Mouse (Mus musculus): ENCODE measurements around the gene Bcar3. TPM values are rescaled to one million over a fixed set of nuclear protein-coding genes. Genes with fewer than 3 reads are reported as not detected.
A peak's percentile ranks its signal among the peaks of the same experiment; 100 is the strongest.
"Not testable (repeated sequence)": the region's sequence is repeated elsewhere in the genome, so short reads cannot be mapped to it uniquely, and the experiment has no call there.

Bcar3 gene
- 6.1 and 7.9 TPM in 2 replicates for polyA plus RNA-seq (2015; fragmentation: Nextera tagmentation; extraction: Ambion mirVana)

GRCm38 (mm10) chr3:122293954-122294850 lies at the start of gene Bcar3:
Gene Bcar3 (plus strand): TSS chr3:122294136.
- no peaks in the 10 kb centered on the region for H3K9me3 ChIP-seq
- WGBS, result 4% methylated on average over 37 of the region's 37 CpGs
- H3K4me2 ChIP-seq, result peak within 1 kb of the TSS; percentile 77
- H3K36me3 ChIP-seq, result no peaks in the 10 kb centered on the region
- peak; percentile 88 for ATAC-seq (ENCODE audit: low FRiP score)
- H3K27me3 ChIP-seq, result no peaks in the 10 kb centered on the region
- peak within 1 kb of the TSS; percentile 100 for H3K27ac ChIP-seq
- H3K9ac ChIP-seq, result peak within 1 kb of the TSS; percentile 95
- peak within 1 kb of the TSS; percentile 82 for H3K4me3 ChIP-seq
- peaks cover 60% of the 10 kb centered on the region for H3K4me1 ChIP-seq (replicated peaks)

- ATAC-seq (ENCODE audit: low FRiP score), result no peak
- Histone ChIP-seq H3K9me3 (no peaks in the 10 kb centered on the region), H3K4me3 (peak overlapping the region; percentile 73), H3K27me3 (no peaks in the 10 kb centered on the region), H3K4me2 (peak overlapping the region; percentile 68), H3K9ac (0 out of 2 replicates have a peak overlapping the region, but pooled peaks have one; percentile 91), H3K36me3 (no peaks in the 10 kb centered on the region), H3K4me1 (replicated peaks) (peaks cover 26% of the 10 kb centered on the region), H3K27ac (no peak overlapping the region)
- WGBS, result 54% methylated on average over 6 of the region's 6 CpGs
Observed at GRCm38 (mm10) chr3:122244759-122245158, 49.2 kb upstream of the Bcar3 start.

- Histone ChIP-seq H3K4me3 (peak within 1 kb of the TSS; percentile 73), H3K9ac (peak within 1 kb of the TSS; percentile 91), H3K4me1 (replicated peaks) (peaks cover 26% of the 10 kb centered on the region), H3K9me3 (no peaks in the 10 kb centered on the region), H3K27me3 (no peaks in the 10 kb centered on the region), H3K27ac (peak within 1 kb of the TSS; percentile 92), H3K4me2 (peak within 1 kb of the TSS; percentile 68), H3K36me3 (no peaks in the 10 kb centered on the region)
- under 1% methylated on average over 85 of the region's 90 CpGs for WGBS
- ATAC-seq (ENCODE audit: low FRiP score), result peak; percentile 99
Observed at GRCm38 (mm10) chr3:122245215-122245877, 48.6 kb upstream of the Bcar3 start, which contains the start of gene Gclm. Gene Gclm (plus strand): TSS chr3:122245557.

GRCm38 (mm10) chr3:122245878-122246332 lies 48.0 kb upstream of the Bcar3 start:
- Histone ChIP-seq H3K4me2 (peak overlapping the region; percentile 68), H3K36me3 (peaks cover 2% of the 10 kb centered on the region; the same call in 1 of the 2 replicates), H3K27me3 (no peaks in the 10 kb centered on the region), H3K4me1 (replicated peaks) (peaks cover 26% of the 10 kb centered on the region), H3K9ac (peak overlapping the region; percentile 91), H3K9me3 (no peaks in the 10 kb centered on the region), H3K27ac (peak overlapping the region; percentile 92), H3K4me3 (peak overlapping the region; percentile 73)
- WGBS, result under 1% methylated on average over 50 of the region's 50 CpGs
- peak; percentile 74 for ATAC-seq (ENCODE audit: low FRiP score)

- 29% methylated on average over 6 of the region's 6 CpGs for WGBS
- peak overlapping the region; percentile 91 for H3K9ac ChIP-seq
- no peaks in the 10 kb centered on the region for H3K9me3 ChIP-seq
- H3K27ac ChIP-seq, result peak overlapping the region; percentile 92; the same call in 1 of the 2 replicates
- H3K27me3 ChIP-seq, result no peaks in the 10 kb centered on the region
- peak overlapping the region; percentile 73 for H3K4me3 ChIP-seq
- peak overlapping the region; percentile 68 for H3K4me2 ChIP-seq
- no peak for ATAC-seq (ENCODE audit: low FRiP score)
- H3K4me1 ChIP-seq (replicated peaks), result peaks cover 26% of the 10 kb centered on the region
- peaks cover 2% of the 10 kb centered on the region; the same call in 1 of the 2 replicates for H3K36me3 ChIP-seq
Observed at GRCm38 (mm10) chr3:122246406-122246805, 47.5 kb upstream of the Bcar3 start.

- Histone ChIP-seq H3K9ac (peak overlapping the region; percentile 58; the same call in 1 of the 2 replicates), H3K4me2 (peak overlapping the region; percentile 68), H3K27me3 (no peaks in the 10 kb centered on the region), H3K4me1 (replicated peaks) (peaks cover 26% of the 10 kb centered on the region), H3K9me3 (no peaks in the 10 kb centered on the region), H3K4me3 (peak overlapping the region; percentile 73), H3K36me3 (peaks cover 2% of the 10 kb centered on the region; the same call in 1 of the 2 replicates), H3K27ac (no peak overlapping the region)
- ATAC-seq (ENCODE audit: low FRiP score), result no peak
- WGBS, result 72% methylated on average over 12 of the region's 12 CpGs
Observed at GRCm38 (mm10) chr3:122246986-122247767, 46.8 kb upstream of the Bcar3 start.

- WGBS, result 98% methylated on average over 2 of the region's 2 CpGs
- no peak overlapping the region for H3K27ac ChIP-seq
- H3K9ac ChIP-seq, result no peak overlapping the region
- H3K27me3 ChIP-seq, result no peaks in the 10 kb centered on the region
- H3K4me3 ChIP-seq, result 0 out of 2 replicates have a peak overlapping the region, but pooled peaks have one; percentile 14
- H3K9me3 ChIP-seq, result no peaks in the 10 kb centered on the region
- peaks cover 24% of the 10 kb centered on the region for H3K4me1 ChIP-seq (replicated peaks)
- peak overlapping the region; percentile 68 for H3K4me2 ChIP-seq
- no peak for ATAC-seq (ENCODE audit: low FRiP score)
- peaks cover 2% of the 10 kb centered on the region; the same call in 1 of the 2 replicates for H3K36me3 ChIP-seq
Observed at GRCm38 (mm10) chr3:122247768-122248100, 46.2 kb upstream of the Bcar3 start.

GRCm38 (mm10) chr3:122252466-122253253 lies 41.3 kb upstream of the Bcar3 start:
- Histone ChIP-seq H3K36me3 (peaks cover 9% of the 10 kb centered on the region), H3K27me3 (no peaks in the 10 kb centered on the region), H3K27ac (no peak overlapping the region), H3K4me2 (no peak overlapping the region), H3K4me3 (no peak overlapping the region), H3K9me3 (no peaks in the 10 kb centered on the region), H3K4me1 (replicated peaks) (peaks cover 3% of the 10 kb centered on the region), H3K9ac (no peak overlapping the region)
- ATAC-seq (ENCODE audit: low FRiP score), result no peak
- 39% methylated on average over 3 of the region's 3 CpGs for WGBS

- H3K4me2 ChIP-seq; H3K27me3 ChIP-seq; H3K9ac ChIP-seq; H3K4me1 ChIP-seq (replicated peaks); H3K9me3 ChIP-seq; H3K27ac ChIP-seq; ATAC-seq (ENCODE audit: low FRiP score); H3K4me3 ChIP-seq: not testable (repeated sequence)
- WGBS, result 90% methylated on average over 7 of the region's 7 CpGs
- H3K36me3 ChIP-seq, result peaks cover 12% of the 10 kb centered on the region
Observed at GRCm38 (mm10) chr3:122254050-122254449, 39.9 kb upstream of the Bcar3 start.

- Histone ChIP-seq H3K9me3 (no peaks in the 10 kb centered on the region), H3K27me3 (no peaks in the 10 kb centered on the region), H3K4me3 (no peak overlapping the region), H3K27ac (no peak overlapping the region), H3K4me1 (replicated peaks) (peaks cover 4% of the 10 kb centered on the region), H3K36me3 (peaks cover 12% of the 10 kb centered on the region), H3K4me2 (no peak overlapping the region), H3K9ac (no peak overlapping the region)
- 74% methylated on average over 5 of the region's 5 CpGs for WGBS
- no peak for ATAC-seq (ENCODE audit: low FRiP score)
Observed at GRCm38 (mm10) chr3:122269986-122270385, 23.9 kb upstream of the Bcar3 start.

GRCm38 (mm10) chr3:122272565-122272964 lies 21.4 kb upstream of the Bcar3 start:
- not testable (repeated sequence) for ATAC-seq (ENCODE audit: low FRiP score); H3K27me3 ChIP-seq; H3K9ac ChIP-seq; H3K4me2 ChIP-seq; H3K27ac ChIP-seq; H3K9me3 ChIP-seq; H3K4me3 ChIP-seq
- Histone ChIP-seq H3K36me3 (peaks cover 24% of the 10 kb centered on the region), H3K4me1 (replicated peaks) (peaks cover 30% of the 10 kb centered on the region)
- 87% methylated on average over 1 of the region's 1 CpGs for WGBS
